Mouse (Mus musculus) G1E (cell line): ENCODE measurements around the gene Prom1.

Source experiments
- GATA1 ChIP-seq: IDR thresholded peaks from 2 replicates; pipeline ENCODE4 v1.6.1; 2012; ENCODE audit warnings: borderline replicate concordance, low read length, inconsistent platforms, mixed read lengths
- TAL1 ChIP-seq: conservative IDR thresholded peaks from 2 replicates; pipeline ENCODE4 v1.6.1; 2012; ENCODE audit warnings: low read depth, low read length, inconsistent platforms, mixed read lengths

DNA sequence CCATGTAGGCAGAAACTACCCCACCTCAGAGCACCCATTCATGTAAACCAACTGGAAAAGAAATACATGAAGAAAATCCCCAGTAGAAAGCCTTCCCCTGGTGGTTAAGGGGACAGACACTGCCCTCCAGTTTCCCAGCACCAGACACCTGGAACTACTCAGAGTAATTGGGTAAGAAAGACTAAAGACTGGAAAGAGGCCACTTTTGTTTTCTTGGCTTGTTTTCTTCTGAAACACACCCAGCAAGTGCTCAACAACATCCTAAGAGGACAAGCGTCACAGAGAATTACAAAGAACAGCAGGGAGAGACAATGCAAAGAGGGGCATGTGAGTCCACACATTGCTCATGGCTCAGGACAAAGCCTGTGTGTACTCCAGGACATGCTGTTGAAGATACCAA lies 20.7 kb downstream of the Prom1 start:
- no peak for TF ChIP-seq GATA1
- no peak for TF ChIP-seq TAL1
